8 mouse cellular contexts compared by ENCODE assay signal in the genomic region with DNA sequence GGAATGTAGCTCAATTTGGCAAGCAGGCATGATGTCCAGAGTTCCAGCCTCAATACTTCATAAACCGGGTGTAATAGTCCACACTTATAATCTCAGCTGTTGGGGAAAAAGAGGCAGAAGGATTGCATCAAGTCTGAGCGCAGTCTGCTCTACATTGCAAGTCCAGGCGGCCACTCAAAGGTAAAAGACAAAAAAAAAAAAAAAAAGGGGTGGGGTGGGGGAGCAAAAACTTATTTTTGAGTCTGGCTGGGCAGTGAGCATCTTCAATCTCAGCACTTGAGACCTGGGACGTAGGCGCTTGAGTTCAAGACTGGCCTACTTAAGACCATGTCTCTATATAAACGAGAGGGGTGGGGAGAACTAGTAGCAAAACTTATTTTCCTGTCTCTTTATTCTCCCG. TPM values are rescaled to one million over a fixed set of nuclear protein-coding genes. Genes with fewer than 3 reads are reported as not detected.
DNase-seq lines count a peak whose midpoint lies in the region; ATAC-seq and TF ChIP-seq lines count a peak whose summit lies in the region.

No protein-coding gene starts in this region.

- ATAC-seq in kidney, embryonic 15.5 days (replicated peaks; ENCODE audit: low FRiP score): no peak
- no peak; the same call in 1 of the 2 replicates for ATAC-seq in hindbrain, embryonic 15.5 days (ENCODE audit: low FRiP score, low read depth)
- ATAC-seq in midbrain, embryonic 13.5 days: 0 out of 2 replicates have a peak, but pooled peaks have one; percentile 2

- peak overlapping the region; percentile 72 for H3K4me2 ChIP-seq in kidney, embryonic 15.5 days
- peak overlapping the region; percentile 83 for H3K4me2 ChIP-seq in hindbrain, embryonic 15.5 days
- H3K4me2 ChIP-seq in midbrain, embryonic 13.5 days (replicated peaks): peak overlapping the region; percentile 67

- peak overlapping the region; percentile 98 for H3K9ac ChIP-seq in kidney, embryonic 15.5 days
- H3K9ac ChIP-seq in hindbrain, embryonic 15.5 days: peak overlapping the region; percentile 95
- peak overlapping the region; percentile 92 for H3K9ac ChIP-seq in midbrain, embryonic 13.5 days (replicated peaks)

- peaks cover 24% of the 10 kb centered on the region for H3K4me1 ChIP-seq in kidney, embryonic 15.5 days
- H3K4me1 ChIP-seq in cortical plate, adult 2 months (ENCODE audit: control insufficient read depth, insufficient read depth, low read length): no peaks in the 10 kb centered on the region; the same call in none of the 2 replicates
- H3K4me1 ChIP-seq in hindbrain, embryonic 15.5 days (replicated peaks): peaks cover 25% of the 10 kb centered on the region
- peaks cover 26% of the 10 kb centered on the region for H3K4me1 ChIP-seq in midbrain, embryonic 13.5 days (replicated peaks)

- TF ChIP-seq POLR2A in cortical plate, adult 2 months (IDR thresholded peaks at IDR 0.05; ENCODE audit: extremely low read depth, insufficient read depth, low read length): no peak

- WGBS in kidney, embryonic 15.5 days: 21% methylated on average over 7 of the region's 7 CpGs
- WGBS in hindbrain, embryonic 15.5 days: 22% methylated on average over 7 of the region's 7 CpGs
- 18% methylated on average over 7 of the region's 7 CpGs for WGBS in midbrain, embryonic 13.5 days

- H3K9me3 ChIP-seq in kidney, embryonic 15.5 days (replicated peaks): no peaks in the 10 kb centered on the region
- no peaks in the 10 kb centered on the region for H3K9me3 ChIP-seq in hindbrain, embryonic 15.5 days
- no peaks in the 10 kb centered on the region for H3K9me3 ChIP-seq in midbrain, embryonic 13.5 days

- H3K4me3 ChIP-seq in kidney, embryonic 15.5 days (replicated peaks): peak overlapping the region; percentile 97
- peak overlapping the region; percentile 76 for H3K4me3 ChIP-seq in cortical plate, adult 2 months (ENCODE audit: insufficient read depth, low read length)
- peak overlapping the region; percentile 82 for H3K4me3 ChIP-seq in hindbrain, embryonic 15.5 days
- peak overlapping the region; percentile 93 for H3K4me3 ChIP-seq in midbrain, embryonic 13.5 days (replicated peaks)

- H3K36me3 ChIP-seq in kidney, embryonic 15.5 days: peaks cover 16% of the 10 kb centered on the region
- H3K36me3 ChIP-seq in hindbrain, embryonic 15.5 days: peaks cover 8% of the 10 kb centered on the region; the same call in 1 of the 2 replicates
- H3K36me3 ChIP-seq in midbrain, embryonic 13.5 days: peaks cover 12% of the 10 kb centered on the region

- no peak for DNase-seq in kidney, postnatal 14 days
- DNase-seq in MN1 (ENCODE audit: low spot score): no peak
- no peak for DNase-seq in retina, postnatal 1 day
- DNase-seq in embryo, embryonic 10.5 days (ENCODE audit: low spot score): no peak

- H3K27me3 ChIP-seq in kidney, embryonic 15.5 days: peaks cover under 1% of the 10 kb centered on the region; the same call in 1 of the 2 replicates
- H3K27me3 ChIP-seq in hindbrain, embryonic 15.5 days: peaks cover 8% of the 10 kb centered on the region
- H3K27me3 ChIP-seq in midbrain, embryonic 13.5 days: peaks cover 11% of the 10 kb centered on the region

- no peak for TF ChIP-seq CTCF in cortical plate, adult 2 months (IDR thresholded peaks at IDR 0.05; ENCODE audit: extremely low read depth, insufficient read depth, low read length)

- peak overlapping the region; percentile 90; the same call in 1 of the 2 replicates for H3K27ac ChIP-seq in kidney, embryonic 15.5 days
- no peak overlapping the region for H3K27ac ChIP-seq in cortical plate, adult 2 months (ENCODE audit: insufficient read depth, low read length)
- H3K27ac ChIP-seq in hindbrain, embryonic 15.5 days (replicated peaks): peak overlapping the region; percentile 87; the same call in 1 of the 2 replicates
- no peak overlapping the region for H3K27ac ChIP-seq in midbrain, embryonic 13.5 days

RNA-seq across cellular contexts. Expression of a gene that starts 0.9 kb away (rescaled TPM):
- 105 and 115 TPM in 2 replicates for polyA plus RNA-seq in kidney, embryonic 15.5 days (2015; fragmentation: Nextera tagmentation; extraction: Ambion mirVana)
- 75.4 and 76.2 TPM in 2 replicates for polyA plus RNA-seq in cortical plate, adult 2 months (2012; rRNA removed)
- 103 and 107 TPM in 2 replicates for polyA plus RNA-seq in hindbrain, embryonic 15.5 days (2015; fragmentation: Nextera tagmentation; extraction: Ambion mirVana)
- polyA plus RNA-seq in midbrain, embryonic 13.5 days (2015; fragmentation: Nextera tagmentation; extraction: Ambion mirVana): 107 and 117 TPM in 2 replicates

RNA-seq across cellular contexts. Expression of a gene that starts 0.9 kb away (rescaled TPM):
- 2.3 and 2.4 TPM in 2 replicates for polyA plus RNA-seq in kidney, embryonic 15.5 days (2015; fragmentation: Nextera tagmentation; extraction: Ambion mirVana)
- polyA plus RNA-seq in cortical plate, adult 2 months (2012; rRNA removed): 48.6 and 59.8 TPM in 2 replicates
- 2.7 and 4.0 TPM in 2 replicates for polyA plus RNA-seq in hindbrain, embryonic 15.5 days (2015; fragmentation: Nextera tagmentation; extraction: Ambion mirVana)
- 1.7 and 2.2 TPM in 2 replicates for polyA plus RNA-seq in midbrain, embryonic 13.5 days (2015; fragmentation: Nextera tagmentation; extraction: Ambion mirVana)

RNA-seq across cellular contexts. Expression of a gene that starts 23.8 kb away (rescaled TPM):
- polyA plus RNA-seq in kidney, embryonic 15.5 days (2015; fragmentation: Nextera tagmentation; extraction: Ambion mirVana): 0.32 and 0.48 TPM in 2 replicates
- 0.69 and 1.2 TPM in 2 replicates for polyA plus RNA-seq in cortical plate, adult 2 months (2012; rRNA removed)
- polyA plus RNA-seq in hindbrain, embryonic 15.5 days (2015; fragmentation: Nextera tagmentation; extraction: Ambion mirVana): 0.62 and 0.65 TPM in 2 replicates
- 0.18 and 0.27 TPM in 2 replicates for polyA plus RNA-seq in midbrain, embryonic 13.5 days (2015; fragmentation: Nextera tagmentation; extraction: Ambion mirVana)

RNA-seq across cellular contexts. Expression of a gene that starts 57.7 kb away (rescaled TPM):
- 17.8 and 18.7 TPM in 2 replicates for polyA plus RNA-seq in kidney, embryonic 15.5 days (2015; fragmentation: Nextera tagmentation; extraction: Ambion mirVana)
- polyA plus RNA-seq in cortical plate, adult 2 months (2012; rRNA removed): 4.7 and 5.1 TPM in 2 replicates
- 17.9 and 20.6 TPM in 2 replicates for polyA plus RNA-seq in hindbrain, embryonic 15.5 days (2015; fragmentation: Nextera tagmentation; extraction: Ambion mirVana)
- 17.4 and 19.8 TPM in 2 replicates for polyA plus RNA-seq in midbrain, embryonic 13.5 days (2015; fragmentation: Nextera tagmentation; extraction: Ambion mirVana)

Comparison
In these comparisons a context has a peak if more than half of its experiments do, and no peak if none do; other contexts are left out.
1. H3K27ac ChIP-seq: peak in kidney, embryonic 15.5 days (single experiment) and hindbrain, embryonic 15.5 days (single experiment); none in cortical plate, adult 2 months (single experiment) and midbrain, embryonic 13.5 days (single experiment).
2. RNA of a gene that starts 0.9 kb away (polyA plus RNA-seq): 48.6 to 59.8 TPM in cortical plate, adult 2 months; 2.7 to 4.0 TPM in hindbrain, embryonic 15.5 days, 2.3 to 2.4 TPM in kidney, embryonic 15.5 days and 1.7 to 2.2 TPM in midbrain, embryonic 13.5 days; every median in the first group is over 10 times any median in the second.
3. Peak in every context shown above with its lines, with median percentiles within 50 percentile points of each other: H3K4me2 ChIP-seq, H3K4me3 ChIP-seq and H3K9ac ChIP-seq.